Mouse (Mus musculus) lung, postnatal 0 days (tissue): ENCODE measurements at regions not wholly inside any gene's neighbourhood (a gene's known extent, or its start where the extent isn't known, plus 50 kb on each side); places are given as distances from the start of the nearest gene placed in this dataset.

Experiments
- CTCF ChIP-seq: IDR thresholded peaks from 2 replicates; pipeline ENCODE4 v1.5.1; 2016; ENCODE audit warnings: antibody characterized with exemption, mild to moderate bottlenecking
- EP300 ChIP-seq: IDR thresholded peaks from 2 replicates; pipeline ENCODE4 v1.6.1; 2016; ENCODE audit warnings: antibody characterized with exemption, mild to moderate bottlenecking, control low read depth

GRCm38 (mm10) chr3:39591312-39591711 is 704.6 kb downstream of the Fat4 start:
- TF ChIP-seq CTCF (no peak), EP300 (no peak)
